Mouse (Mus musculus) kidney, postnatal 25 days (tissue): ENCODE results near the gene Thg1l.
A peak's percentile ranks its signal among the peaks of the same experiment; 100 is the strongest.

Source experiments
- DNase-seq, 2 experiments: peaks; one replicate each; pipeline ENCODE4 v3.0.0; 2021; ENCODE audit warnings: mixed read lengths in 2 of 2

Thg1l gene

GRCm38 (mm10) chr11:45955127-45955627 lies at the start of gene Thg1l:
Gene Thg1l, minus strand, starts transcription at chr11:45955494.
- peak; percentile 94 to 96 for DNase-seq

DNA sequence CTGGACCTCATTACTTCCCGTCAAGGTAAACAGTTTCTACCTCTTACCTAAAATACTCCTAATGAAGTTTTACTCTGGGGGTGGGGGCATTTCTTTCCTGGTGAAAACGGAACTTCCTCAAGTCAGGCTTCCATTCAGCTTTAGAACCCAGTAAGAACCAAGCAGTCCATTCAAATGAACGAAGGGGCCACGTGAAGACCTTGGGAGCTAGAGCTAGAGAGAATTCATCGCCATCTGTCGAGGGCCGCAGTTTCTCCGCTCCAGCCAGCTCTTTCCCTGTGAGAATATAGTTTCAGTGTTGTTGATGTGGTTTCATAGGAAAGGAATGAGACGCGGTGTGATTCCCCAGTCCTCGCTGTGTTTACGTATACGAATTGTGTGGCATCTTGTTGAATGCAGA lies 36.8 kb upstream of the Thg1l start:
- DNase-seq: no peak

DNA sequence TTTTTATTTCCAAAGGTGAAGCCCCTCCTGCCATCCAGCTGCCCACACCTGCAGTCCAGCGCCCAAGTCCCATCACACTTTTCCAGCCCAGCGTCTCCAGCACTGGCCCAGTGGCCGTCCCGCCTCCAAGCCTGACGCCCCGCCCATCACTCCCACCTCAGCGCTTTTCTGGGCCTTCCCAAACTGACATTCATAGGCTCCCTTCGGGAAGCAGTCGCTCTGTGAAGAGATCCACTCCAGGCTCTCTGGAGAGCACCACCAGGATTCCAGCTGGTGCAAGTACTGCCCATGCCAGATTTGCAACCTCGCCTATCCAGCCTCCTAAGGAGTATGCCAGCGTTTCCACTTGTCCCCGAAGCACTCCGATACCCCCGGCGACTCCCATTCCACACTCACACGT lies 36.3 kb upstream of the Thg1l start:
- peak; percentile 16 to 48 for DNase-seq

DNA sequence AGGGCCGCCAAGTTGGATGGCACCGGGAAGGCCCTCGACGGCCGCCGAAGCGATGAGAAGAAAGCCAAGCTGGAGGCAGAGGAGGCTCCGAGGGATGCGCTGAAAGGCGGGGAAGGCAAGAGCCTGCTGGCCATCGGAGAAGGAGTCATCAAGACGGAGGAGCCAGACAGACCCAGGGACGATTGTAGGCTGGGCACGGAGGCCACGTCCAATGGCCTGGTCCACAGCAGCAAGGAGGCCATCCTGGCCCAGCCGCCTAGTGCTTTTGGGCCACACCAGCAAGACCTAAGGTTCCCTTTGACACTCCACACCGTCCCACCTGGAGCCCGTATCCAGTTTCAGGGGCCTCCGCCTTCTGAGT lies 25.6 kb upstream of the Thg1l start:
- peak in 1 of 2 experiments; percentile 30 for DNase-seq

GRCm38 (mm10) chr11:45979946-45980892 lies 24.9 kb upstream of the Thg1l start, which contains the start of gene Sox30:
Gene Sox30, plus strand, starts transcription at chr11:45980310.
- peak; percentile 49 to 80 for DNase-seq

DNA sequence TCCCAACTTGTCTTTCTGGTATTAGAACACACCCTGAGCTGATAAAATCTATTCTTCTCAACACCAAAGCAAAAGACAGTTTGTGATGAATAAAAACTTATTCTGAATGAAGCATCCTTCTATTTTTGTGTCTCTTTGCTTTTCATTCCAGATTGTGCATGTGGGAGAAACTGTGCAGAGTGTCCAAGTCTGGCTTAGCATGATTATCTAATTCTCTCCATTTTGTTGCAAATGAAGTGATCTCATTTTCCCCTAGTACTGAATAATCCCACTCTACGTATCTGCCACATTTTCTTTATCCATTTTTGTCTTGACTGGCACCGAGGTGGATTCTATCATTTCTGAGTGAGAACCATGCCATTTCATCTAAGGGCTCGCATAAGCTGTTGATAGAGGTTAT lies 20.8 kb upstream of the Thg1l start:
- DNase-seq: no peak

DNA sequence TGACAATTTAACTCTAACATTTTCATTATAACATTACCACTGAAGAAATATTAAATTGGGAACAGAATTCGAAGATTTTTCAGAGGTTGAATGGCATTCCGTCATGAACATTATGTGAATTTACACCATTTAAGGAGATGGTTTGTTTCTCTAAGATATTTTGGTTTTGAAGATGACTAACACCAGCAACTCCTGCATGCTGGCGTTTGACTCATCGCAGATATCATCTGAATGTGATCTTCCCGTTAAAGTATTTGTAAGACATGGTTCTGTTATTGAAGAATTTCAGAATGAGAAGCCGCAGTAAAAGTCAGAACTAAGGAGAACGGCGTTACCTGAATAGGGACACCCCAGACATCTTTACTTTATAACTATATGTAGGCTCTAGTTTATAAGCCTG lies 19.2 kb upstream of the Thg1l start:
- no peak for DNase-seq

GRCm38 (mm10) chr11:45973635-45974034 lies 18.3 kb upstream of the Thg1l start:
- no peak for DNase-seq

- no peak for DNase-seq
Observed at GRCm38 (mm10) chr11:45968466-45968865, 13.2 kb upstream of the Thg1l start.

DNA sequence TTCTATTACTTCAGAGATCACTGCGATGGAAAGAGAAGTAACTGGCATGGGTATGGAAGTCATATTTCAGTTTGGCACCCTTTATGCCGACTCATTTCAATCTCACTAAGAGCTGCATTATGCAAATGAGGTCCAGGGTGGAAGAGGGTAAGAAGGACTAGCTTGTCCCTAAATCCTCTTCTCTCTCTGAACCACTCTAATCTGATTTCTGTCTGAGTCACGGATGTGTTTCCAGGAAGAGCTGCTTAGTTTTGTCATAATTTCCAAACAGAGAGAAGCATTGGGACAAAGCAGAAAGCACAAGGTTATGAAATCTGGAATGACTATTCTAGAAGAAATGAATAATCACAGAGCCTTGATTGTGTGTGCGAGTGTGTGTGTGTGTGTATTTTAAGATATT lies 11.6 kb upstream of the Thg1l start:
- no peak for DNase-seq

GRCm38 (mm10) chr11:45960003-45960402 lies 4.7 kb upstream of the Thg1l start:
- DNase-seq: no peak

- DNase-seq: peak in 1 of 2 experiments; percentile 53
Observed at GRCm38 (mm10) chr11:45959598-45959997, 4.3 kb upstream of the Thg1l start.

- DNase-seq: no peak
Observed at GRCm38 (mm10) chr11:45947491-45947890, 7.8 kb downstream of the Thg1l start.

DNA sequence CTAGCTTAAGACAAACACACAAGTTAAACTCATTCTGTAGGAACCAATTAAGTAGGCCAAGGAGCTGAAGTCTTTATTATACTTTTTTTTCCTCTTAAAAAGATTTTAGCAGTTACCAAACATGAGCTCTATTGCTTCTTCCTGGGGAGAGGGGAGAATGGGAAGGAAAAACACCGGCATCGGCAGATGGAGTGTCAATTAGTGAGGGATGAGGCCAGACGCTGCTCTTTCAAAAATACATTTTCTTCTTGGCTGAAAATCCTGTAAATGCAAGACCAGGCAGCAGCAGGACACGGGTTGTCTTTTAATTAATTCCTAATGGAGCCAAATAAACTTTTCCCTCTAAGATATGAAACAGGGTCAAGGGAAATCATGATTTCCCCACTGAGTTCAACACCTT lies 8.5 kb downstream of the Thg1l start:
- no peak for DNase-seq

- DNase-seq: peak; percentile 95 to 98
Observed at GRCm38 (mm10) chr11:45944643-45945156, 10.6 kb downstream of the Thg1l start, which contains the start of gene Lsm11. Gene Lsm11, minus strand, starts transcription at chr11:45944935.

DNA sequence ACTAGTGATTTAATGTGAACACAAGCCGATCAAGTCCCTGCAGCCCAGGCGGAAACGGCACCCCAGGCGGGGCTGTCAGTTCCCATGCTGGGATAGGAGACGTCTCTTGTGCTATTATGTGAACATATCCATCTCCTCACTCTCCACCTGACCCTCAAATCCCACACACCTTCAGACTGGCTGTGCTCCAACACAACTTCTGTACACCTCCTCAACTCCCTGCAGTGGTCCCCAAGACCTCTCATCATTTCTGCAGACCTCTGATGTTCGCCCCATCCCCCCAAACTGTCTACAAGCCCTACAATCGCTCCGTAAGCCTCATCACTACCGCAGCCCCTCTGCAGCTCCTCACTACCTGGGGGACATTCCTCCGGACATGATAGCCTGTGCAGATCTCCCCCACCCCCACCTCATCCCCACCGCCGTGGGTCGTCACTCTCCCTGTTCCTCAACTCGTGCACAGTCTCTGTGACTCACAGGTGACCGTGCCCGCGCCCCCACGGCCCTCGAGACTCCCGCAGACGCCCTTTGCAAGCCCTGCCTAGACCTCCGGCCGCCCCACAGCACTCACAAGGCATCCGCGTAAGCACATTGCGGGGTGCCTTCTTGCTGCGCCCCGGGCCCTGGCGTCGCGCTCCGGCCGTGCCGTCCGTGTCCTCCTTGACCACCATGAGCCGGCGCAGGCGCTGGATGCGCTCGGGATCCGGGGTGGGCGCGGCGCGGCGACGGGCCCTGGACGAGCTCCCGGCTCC lies 11.2 kb downstream of the Thg1l start:
- DNase-seq: peak in 1 of 2 experiments; percentile 3

- no peak for DNase-seq
Observed at GRCm38 (mm10) chr11:45943108-45943705, 12.1 kb downstream of the Thg1l start.

DNA sequence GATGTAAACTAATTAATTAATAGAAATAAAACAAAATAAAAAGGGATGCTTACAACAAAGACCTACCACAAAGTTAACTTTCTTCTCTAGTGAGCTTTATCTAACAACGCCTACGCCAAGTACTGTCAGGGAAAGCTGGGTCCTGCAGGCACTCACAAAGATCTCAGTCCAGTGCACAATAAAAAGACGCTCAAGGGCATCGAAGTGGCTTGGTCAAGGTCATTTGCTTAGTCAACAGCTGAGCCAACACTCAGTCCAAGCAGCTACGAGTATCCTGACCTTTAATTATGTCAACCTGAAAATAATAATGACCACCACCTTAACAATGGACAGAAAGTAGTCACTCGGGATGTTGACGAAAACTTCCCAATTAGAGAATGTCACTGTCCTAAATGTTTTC lies 13.0 kb downstream of the Thg1l start:
- DNase-seq: no peak

- no peak for DNase-seq
Observed at GRCm38 (mm10) chr11:45938917-45939316, 16.4 kb downstream of the Thg1l start.

- DNase-seq: no peak
Observed at GRCm38 (mm10) chr11:45937478-45937877, 17.8 kb downstream of the Thg1l start.

- no peak for DNase-seq
Observed at GRCm38 (mm10) chr11:45932771-45933170, 22.5 kb downstream of the Thg1l start.

DNA sequence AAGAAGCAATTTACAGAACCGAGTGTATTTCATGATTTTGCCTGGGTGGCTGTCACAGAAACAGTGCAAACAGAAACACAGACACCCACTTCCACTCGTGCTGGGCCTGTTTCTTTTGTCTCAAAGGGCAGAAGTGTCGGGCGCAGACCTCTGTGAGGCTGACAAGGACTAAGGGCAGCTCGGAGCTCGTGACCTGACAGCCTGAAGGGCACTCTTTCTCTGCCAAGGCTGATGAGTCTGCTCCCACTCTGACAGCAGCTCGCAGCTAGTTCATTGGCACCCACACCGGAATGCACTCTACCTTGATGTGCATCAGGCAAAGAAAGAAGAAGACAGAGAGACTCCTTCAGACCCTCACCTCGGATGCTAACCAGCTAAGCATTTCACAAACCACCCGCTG lies 25.8 kb downstream of the Thg1l start:
- DNase-seq: no peak

GRCm38 (mm10) chr11:45927456-45927855 lies 27.8 kb downstream of the Thg1l start:
- no peak for DNase-seq
